Mouse (Mus musculus) testis, postnatal 14 days (tissue): ENCODE measurements around the gene Acsf3.
A peak's percentile ranks its signal among the peaks of the same experiment; 100 is the strongest.

ENCODE experiments used
- DNase-seq: peaks from one replicate; pipeline ENCODE4 v3.0.0; 2021; ENCODE audit warnings: low spot score

Acsf3 gene

GRCm38 (mm10) chr8:122810376-122810775 lies 35.1 kb downstream of the Acsf3 start:
- no peak for DNase-seq

- no peak for DNase-seq
Measured at GRCm38 (mm10) chr8:122811870-122812494, 36.7 kb downstream of the Acsf3 start.

GRCm38 (mm10) chr8:122812610-122813250 lies 37.4 kb downstream of the Acsf3 start:
- no peak for DNase-seq

GRCm38 (mm10) chr8:122814608-122815007 lies 39.3 kb downstream of the Acsf3 start:
- DNase-seq, result no peak

- DNase-seq, result no peak
Measured at GRCm38 (mm10) chr8:122816965-122817364, 41.7 kb downstream of the Acsf3 start.

GRCm38 (mm10) chr8:122817724-122818496 lies 42.6 kb downstream of the Acsf3 start:
- DNase-seq, result no peak

GRCm38 (mm10) chr8:122819776-122820175 lies 44.5 kb downstream of the Acsf3 start:
- DNase-seq, result no peak

GRCm38 (mm10) chr8:122824571-122824970 lies 49.3 kb downstream of the Acsf3 start:
- no peak for DNase-seq

GRCm38 (mm10) chr8:122824986-122825385 lies 49.7 kb downstream of the Acsf3 start:
- DNase-seq, result no peak

- no peak for DNase-seq
Measured at GRCm38 (mm10) chr8:122825408-122825807, 50.1 kb downstream of the Acsf3 start.

GRCm38 (mm10) chr8:122829396-122829795 lies 54.1 kb downstream of the Acsf3 start:
- DNase-seq, result no peak

- peak; percentile 55 for DNase-seq
Measured at GRCm38 (mm10) chr8:122830349-122831061, 55.2 kb downstream of the Acsf3 start.

GRCm38 (mm10) chr8:122834416-122834815 lies 59.1 kb downstream of the Acsf3 start:
- no peak for DNase-seq

- peak; percentile 38 for DNase-seq
Measured at GRCm38 (mm10) chr8:122834971-122835370, 59.7 kb downstream of the Acsf3 start.

- no peak for DNase-seq
Measured at GRCm38 (mm10) chr8:122836199-122836598, 60.9 kb downstream of the Acsf3 start.

- DNase-seq, result no peak
Measured at GRCm38 (mm10) chr8:122836696-122837095, 61.4 kb downstream of the Acsf3 start.

GRCm38 (mm10) chr8:122844161-122844560 lies 68.9 kb downstream of the Acsf3 start:
- no peak for DNase-seq

- DNase-seq, result no peak
Measured at GRCm38 (mm10) chr8:122845662-122846061, 70.4 kb downstream of the Acsf3 start.

- DNase-seq, result no peak
Measured at GRCm38 (mm10) chr8:122847829-122848561, 72.7 kb downstream of the Acsf3 start, which contains the start of gene Cdh15. Gene Cdh15 (plus strand): TSS chr8:122847966.

GRCm38 (mm10) chr8:122849152-122849910 lies 74.0 kb downstream of the Acsf3 start:
- no peak for DNase-seq
